Mouse (Mus musculus) heart, postnatal 0 days (tissue): Measurements from ENCODE around the gene Tgfbr3.

Experiments
- CTCF ChIP-seq: IDR thresholded peaks from 2 replicates; pipeline ENCODE4 v1.5.1; 2016; ENCODE audit warnings: antibody characterized with exemption, control low read depth, low read depth
- EP300 ChIP-seq: IDR thresholded peaks from 2 replicates; pipeline ENCODE4 v1.6.1; 2016; ENCODE audit warnings: antibody characterized with exemption, low read depth

- no peak for TF ChIP-seq CTCF
- TF ChIP-seq EP300: no peak
Measured at GRCm38 (mm10) chr5:107099076-107099475, 190.4 kb downstream of the Tgfbr3 start.
